22 mouse cellular contexts compared by ENCODE assay signal in genomic region chr1:92872666-92873065, GRCm38 (mm10). TPM values are rescaled to one million over a fixed set of nuclear protein-coding genes. Genes with fewer than 3 reads are reported as not detected.
DNase-seq lines count a peak whose midpoint lies in the region; ATAC-seq lines count a peak whose summit lies in the region.
"Had no signal": no experiment of that assay in that cellular context is flagged by ENCODE, and none has a peak within 500 bp of the region (broad histone marks: within the 10 kb centered on the region; RNA-seq: fewer than 3 reads in every experiment).

No protein-coding gene starts in this region.

- H3K4me3 ChIP-seq in kidney, embryonic 16.5 days (ENCODE audit: low read length): no peak overlapping the region
- H3K4me3 ChIP-seq: embryonic facial prominence, embryonic 13.5 days; embryonic facial prominence, embryonic 15.5 days; erythroblast, embryonic 14.5 days; forebrain, embryonic 10.5 days; forebrain, embryonic 12.5 days had no signal

- H3K9ac ChIP-seq in kidney, embryonic 16.5 days (replicated peaks; ENCODE audit: low read length): no peak overlapping the region
- H3K9ac ChIP-seq: embryonic facial prominence, embryonic 13.5 days; embryonic facial prominence, embryonic 15.5 days; forebrain, embryonic 12.5 days had no signal

- H3K27ac ChIP-seq in kidney, embryonic 16.5 days (ENCODE audit: low read length): no peak overlapping the region
- H3K27ac ChIP-seq: embryonic facial prominence, embryonic 13.5 days; embryonic facial prominence, embryonic 15.5 days; forebrain, embryonic 10.5 days; forebrain, embryonic 12.5 days had no signal

- H3K27me3 ChIP-seq in kidney, embryonic 16.5 days (ENCODE audit: insufficient read depth, low read length): no peaks in the 10 kb centered on the region
- H3K27me3 ChIP-seq: embryonic facial prominence, embryonic 13.5 days; embryonic facial prominence, embryonic 15.5 days had no signal

- ATAC-seq in kidney, embryonic 16.5 days (ENCODE audit: low FRiP score, low TSS enrichment): no peak
- ATAC-seq: forebrain, embryonic 14.5 days had no signal

- H3K4me1 ChIP-seq in kidney, embryonic 16.5 days (ENCODE audit: insufficient read depth, low read length): peaks cover 17% of the 10 kb centered on the region
- H3K4me1 ChIP-seq: embryonic facial prominence, embryonic 15.5 days; forebrain, embryonic 12.5 days had no signal

- WGBS in kidney, embryonic 16.5 days: 67% methylated on average over 7 of the region's 7 CpGs

- no peak overlapping the region for H3K4me2 ChIP-seq in kidney, embryonic 16.5 days (replicated peaks; ENCODE audit: low read depth, low read length)
- H3K4me2 ChIP-seq: embryonic facial prominence, embryonic 13.5 days; embryonic facial prominence, embryonic 15.5 days; forebrain, embryonic 12.5 days had no signal

- no peaks in the 10 kb centered on the region for H3K9me3 ChIP-seq in kidney, embryonic 16.5 days (ENCODE audit: low read length)
- H3K9me3 ChIP-seq: embryonic facial prominence, embryonic 13.5 days; embryonic facial prominence, embryonic 15.5 days; forebrain, embryonic 10.5 days; forebrain, embryonic 12.5 days had no signal

- DNase-seq in kidney, adult 18-20 months: peak; percentile 17
- DNase-seq in kidney, postnatal 10 days: no peak
- peak; percentile 24 for DNase-seq in kidney, postnatal 14 days
- no peak for DNase-seq in kidney, adult 9 months
- peak; percentile 22 to 37 for DNase-seq in kidney, postnatal 36 days
- DNase-seq: adrenal gland, adult 2 months; adrenal gland, postnatal 10 days; adrenal gland, postnatal 25 days; cerebellum, adult 11 months; cerebellum, adult 18-20 months; cerebellum, adult 8-10 months; cerebellum, adult 9-11 months; cerebellum, postnatal 14 days; cerebellum, postnatal 36 days; embryo, embryonic 11 days had no signal

- no peaks in the 10 kb centered on the region for H3K36me3 ChIP-seq in kidney, embryonic 16.5 days (ENCODE audit: insufficient read depth, low read length)
- H3K36me3 ChIP-seq: embryonic facial prominence, embryonic 13.5 days; embryonic facial prominence, embryonic 15.5 days; forebrain, embryonic 10.5 days; forebrain, embryonic 12.5 days had no signal

RNA-seq across cellular contexts. Expression of gene Ankmy1, which starts 30.0 kb away (rescaled TPM):
- 0.52 and 0.63 TPM in 2 replicates for polyA plus RNA-seq in kidney, embryonic 16.5 days (2015; fragmentation: Nextera tagmentation; extraction: Ambion mirVana)
- polyA plus RNA-seq: erythroblast, embryonic 14.5 days had no signal

RNA-seq across cellular contexts. Expression of gene Dusp28, which starts 34.1 kb away (rescaled TPM):
- 12.3 and 13.9 TPM in 2 replicates for polyA plus RNA-seq in kidney, embryonic 16.5 days (2015; fragmentation: Nextera tagmentation; extraction: Ambion mirVana)

RNA-seq across cellular contexts. Expression of gene Rnpepl1, which starts 37.9 kb away (rescaled TPM):
- 14.8 and 31.1 TPM in 2 replicates for polyA plus RNA-seq in kidney, embryonic 16.5 days (2015; fragmentation: Nextera tagmentation; extraction: Ambion mirVana)

RNA-seq across cellular contexts. Expression of gene Gpc1, which starts 41.2 kb away (rescaled TPM):
- polyA plus RNA-seq in kidney, embryonic 16.5 days (2015; fragmentation: Nextera tagmentation; extraction: Ambion mirVana): 58.1 and 61.5 TPM in 2 replicates

Comparison
In these comparisons a context has a peak if more than half of its experiments do, and no peak if none do; other contexts are left out.
1. DNase-seq: peak in kidney, adult 18-20 months (single experiment), kidney, postnatal 14 days (single experiment) and kidney, postnatal 36 days (2 of 2); none in kidney, postnatal 10 days (single experiment) and kidney, adult 9 months (single experiment).